Mouse (Mus musculus): ENCODE measurements around the gene Tnip2.

The Tnip2 gene

DNA sequence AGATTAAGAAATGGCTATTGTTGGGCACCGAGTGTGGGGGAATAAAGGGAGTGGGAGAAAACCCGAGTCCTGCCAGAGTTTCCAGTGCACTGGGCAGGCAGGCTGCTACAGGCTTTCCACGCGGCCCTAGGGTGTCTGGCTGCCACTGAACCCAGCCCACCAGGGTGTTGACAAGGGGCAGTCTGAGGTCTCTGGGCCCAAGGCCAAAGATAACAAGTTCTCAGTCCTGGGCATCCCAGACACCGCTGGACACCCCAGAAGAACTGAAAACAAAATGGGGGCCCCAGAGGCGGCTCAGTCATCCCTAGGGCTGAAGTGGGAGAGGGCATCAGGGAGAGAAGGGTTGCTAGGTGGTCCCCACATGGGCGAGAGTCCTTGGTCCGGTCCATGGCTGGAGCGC, 67.6 kb downstream of the Tnip2 start:
- no peak for DNase-seq

Measured in lung, postnatal 14 days (tissue).